Mouse (Mus musculus) frontal cortex, postnatal 36 days (tissue): ENCODE measurements around the gene Pcid2.
A peak's percentile ranks its signal among the peaks of the same experiment; 100 is the strongest.
"Not testable (repeated sequence)": the region's sequence is repeated elsewhere in the genome, so short reads cannot be mapped to it uniquely, and the experiment has no call there.

Source experiments
- DNase-seq, 2 experiments: peaks; one replicate each; pipeline ENCODE4 v3.0.0; 2022; ENCODE audit warnings: low spot score in 2 of 2

Gene Pcid2

DNA sequence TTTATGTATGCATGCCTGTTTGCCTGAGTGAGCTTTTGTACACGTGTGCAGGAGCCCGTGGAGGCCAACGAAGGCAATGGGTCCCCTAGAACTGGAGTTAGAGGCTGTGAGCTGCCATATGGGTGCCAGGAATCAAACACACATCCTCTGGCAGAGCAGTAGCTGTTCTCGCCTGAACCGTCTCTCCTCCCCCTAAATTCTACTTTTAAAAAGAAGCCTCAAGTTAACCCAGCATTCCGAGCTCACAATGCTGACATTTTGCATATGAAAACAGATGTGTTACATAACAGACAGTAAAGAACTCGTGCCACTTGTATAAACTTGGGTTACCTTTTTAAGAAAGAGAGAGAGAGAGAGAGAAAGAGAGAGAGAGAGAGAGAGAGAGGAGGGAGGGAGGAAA is 27.7 kb downstream of the Pcid2 start:
- DNase-seq = peak in 1 of 2 experiments; percentile 4

DNA sequence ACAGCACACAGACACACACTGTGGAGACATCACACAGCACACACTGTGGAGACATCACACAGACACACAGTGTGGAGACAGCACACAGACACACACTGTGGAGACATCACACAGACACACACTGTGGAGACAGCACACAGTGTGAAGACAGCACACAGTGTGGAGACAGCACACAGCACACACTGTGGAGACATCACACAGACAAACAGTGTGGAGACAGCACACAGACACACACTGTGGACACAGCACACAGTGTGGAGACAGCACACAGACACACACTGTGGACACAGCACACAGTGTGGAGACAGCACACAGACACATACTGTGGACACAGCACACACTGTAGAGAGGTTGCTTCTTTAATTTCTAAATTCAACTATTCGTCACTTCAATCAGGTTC is 29.7 kb downstream of the Pcid2 start:
- not testable (repeated sequence) for DNase-seq

DNA sequence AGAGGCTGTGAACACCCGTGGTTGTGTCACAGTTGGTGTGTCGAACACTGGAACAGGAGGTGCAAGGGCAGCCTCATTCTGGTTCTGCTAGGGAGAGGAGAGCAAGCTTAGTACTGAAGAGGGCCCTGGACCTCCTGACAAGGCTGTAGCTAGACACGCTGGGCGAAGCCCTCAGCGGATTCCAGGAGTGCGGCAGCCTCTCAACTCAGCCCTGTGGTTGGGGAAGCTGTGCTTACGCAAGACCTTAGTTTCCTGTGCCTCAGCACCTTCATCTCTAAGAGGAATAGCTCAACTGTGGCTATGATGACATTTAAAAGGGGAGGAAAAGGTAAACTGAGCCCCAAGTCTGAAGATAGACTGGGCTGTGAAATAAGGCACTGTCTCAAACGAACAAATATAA is 30.2 kb downstream of the Pcid2 start:
- DNase-seq = no peak

DNA sequence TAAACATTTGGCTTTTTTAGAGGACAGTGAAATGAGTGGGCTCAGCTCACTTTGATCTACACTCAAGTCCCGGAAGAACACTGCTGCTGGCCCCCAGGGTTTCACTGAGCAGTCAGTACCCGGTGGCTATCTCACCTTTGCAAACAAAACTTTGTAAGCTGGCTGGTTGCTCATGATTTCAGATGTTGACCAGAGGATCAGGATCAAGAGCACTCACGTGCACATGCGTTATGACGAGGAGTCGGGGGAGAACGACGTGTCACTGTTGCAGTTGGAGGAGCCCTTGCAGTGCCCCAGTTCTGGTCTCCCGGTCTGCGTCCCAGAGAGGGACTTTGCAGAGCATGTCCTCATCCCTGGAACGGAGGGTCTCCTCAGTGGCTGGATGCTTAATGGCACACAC is 32.0 kb downstream of the Pcid2 start:
- DNase-seq = no peak

DNA sequence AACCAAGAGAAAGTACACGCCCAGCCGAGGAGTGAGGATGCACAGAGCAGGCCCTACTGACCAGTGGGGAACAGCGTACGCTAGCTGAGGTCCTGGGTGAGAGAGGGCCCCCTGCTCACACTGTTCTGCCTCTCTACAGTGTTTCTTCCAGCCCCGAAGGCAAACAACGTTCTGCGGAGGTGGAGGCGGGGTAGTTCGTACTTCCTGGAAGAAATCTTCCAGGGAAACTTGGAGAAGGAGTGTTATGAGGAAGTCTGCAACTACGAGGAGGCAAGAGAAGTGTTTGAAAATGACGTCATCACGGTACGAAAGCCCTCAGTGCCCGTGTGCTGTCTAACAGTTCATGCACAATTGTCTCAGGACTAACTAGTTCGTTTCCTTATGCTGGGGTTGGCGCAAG is 42.1 kb downstream of the Pcid2 start:
- DNase-seq = no peak

DNA sequence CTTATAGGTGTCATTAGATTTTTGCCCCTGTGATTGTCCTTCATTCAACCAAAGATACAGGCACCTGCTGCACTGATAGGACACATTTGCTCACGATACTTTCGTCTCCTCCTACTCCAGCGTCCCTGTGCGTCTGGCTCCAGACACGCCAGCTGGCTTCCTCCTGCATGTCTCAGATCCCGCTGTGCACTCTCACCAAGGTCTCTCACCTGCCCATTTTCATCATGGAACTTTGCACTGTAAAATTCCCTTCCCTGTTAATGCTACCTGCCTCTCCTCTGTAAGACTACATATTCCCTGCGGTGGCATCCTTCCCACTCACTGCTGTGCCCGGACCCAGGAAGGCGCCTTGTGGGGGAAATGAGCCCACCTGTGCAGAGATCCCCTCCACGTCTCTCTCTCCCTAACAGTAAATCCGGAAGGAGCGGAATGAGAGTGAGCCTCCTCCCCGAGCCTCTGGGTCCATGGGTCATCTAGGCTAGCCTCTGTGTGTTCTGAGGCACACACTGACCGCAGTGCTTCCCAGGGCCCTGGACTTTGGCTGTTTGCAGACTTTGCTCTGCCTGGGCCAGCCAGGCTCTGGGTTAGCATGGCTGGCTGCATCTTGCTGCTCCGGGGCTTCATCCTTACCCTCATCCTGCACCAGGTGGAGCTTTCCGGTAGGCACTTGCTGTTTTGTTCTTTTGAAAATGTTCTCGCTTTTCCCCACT is 44.7 kb downstream of the Pcid2 start, which contains the start of gene Proz:
Gene Proz (plus strand): TSS at position 474 of the 710 bp plus-strand sequence.
- DNase-seq = no peak

DNA sequence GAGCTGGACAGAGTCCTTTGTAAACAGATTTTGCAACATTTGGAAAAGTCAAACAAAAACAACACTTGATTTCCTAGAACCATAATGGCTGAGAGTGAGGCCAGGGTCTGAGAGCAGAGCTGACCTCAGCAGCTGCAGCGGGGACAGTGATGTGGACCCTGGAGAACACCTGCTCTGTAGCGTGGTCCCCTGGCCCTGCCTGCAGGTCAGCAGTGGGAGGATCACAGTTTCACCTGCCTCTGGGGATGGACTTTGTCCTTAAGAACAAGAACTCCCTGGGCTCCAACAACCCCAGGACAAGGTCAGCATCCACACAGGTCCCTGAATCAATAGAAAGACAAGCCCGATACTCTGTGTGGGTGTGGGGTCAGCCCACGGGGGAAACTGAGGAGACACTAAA is 47.9 kb downstream of the Pcid2 start:
- no peak for DNase-seq

DNA sequence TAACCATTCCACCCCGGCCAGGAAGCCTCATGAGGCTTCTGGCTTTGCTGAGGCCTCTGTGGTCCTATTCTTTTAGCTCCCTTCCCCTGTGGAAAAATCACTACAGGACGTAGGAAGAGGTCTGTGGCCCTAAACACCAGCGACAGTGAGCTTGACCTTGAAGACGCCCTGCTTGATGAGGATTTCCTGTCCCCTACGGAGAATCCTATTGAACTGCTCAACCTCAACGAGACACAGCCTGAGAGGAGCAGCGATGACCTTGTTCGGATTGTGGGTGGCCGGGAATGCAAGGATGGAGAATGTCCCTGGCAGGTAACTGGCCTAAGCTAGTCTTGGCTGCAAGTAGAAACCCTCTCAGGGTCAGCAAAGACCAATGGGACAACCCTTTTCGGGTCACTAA is 54.7 kb downstream of the Pcid2 start:
- DNase-seq = no peak

DNA sequence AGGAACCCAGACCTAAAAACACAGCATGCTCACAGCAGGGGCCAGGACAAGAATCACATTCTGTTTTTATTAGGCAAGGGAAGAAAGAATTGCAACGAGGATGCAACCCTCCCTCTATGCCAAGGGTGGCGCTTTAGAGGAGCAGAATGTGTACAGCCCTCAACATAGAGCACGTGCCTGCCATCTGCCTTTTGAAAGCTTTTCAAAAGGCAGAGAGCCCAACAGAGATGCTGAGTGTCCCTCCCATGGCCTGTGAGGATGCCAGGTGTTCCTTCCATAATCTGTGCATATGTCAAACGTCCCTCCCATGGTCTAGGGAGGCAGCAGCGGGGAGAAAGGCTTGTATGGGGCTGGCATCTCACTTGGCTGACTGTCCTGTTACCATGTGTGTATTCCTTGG is 57.6 kb downstream of the Pcid2 start:
- DNase-seq = no peak

DNA sequence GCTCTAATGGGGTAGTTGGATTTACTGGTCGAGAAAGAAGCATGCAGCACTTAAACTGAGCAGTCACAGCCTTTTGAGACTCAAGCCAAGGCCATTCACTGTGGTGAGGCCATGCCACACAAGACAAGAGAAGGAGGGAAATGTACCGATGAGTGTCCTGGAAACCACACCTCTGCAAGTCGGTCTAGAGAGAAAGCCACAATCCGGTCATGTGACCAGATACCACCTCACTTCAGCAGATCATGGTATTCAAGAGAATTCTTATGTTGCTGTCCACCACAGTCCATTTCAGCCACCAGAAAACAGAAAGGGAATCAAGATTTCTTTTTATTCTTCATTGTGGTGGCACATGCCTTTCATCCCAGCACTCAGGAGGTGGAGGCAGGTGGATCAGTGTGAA is 63.8 kb downstream of the Pcid2 start:
- no peak for DNase-seq

DNA sequence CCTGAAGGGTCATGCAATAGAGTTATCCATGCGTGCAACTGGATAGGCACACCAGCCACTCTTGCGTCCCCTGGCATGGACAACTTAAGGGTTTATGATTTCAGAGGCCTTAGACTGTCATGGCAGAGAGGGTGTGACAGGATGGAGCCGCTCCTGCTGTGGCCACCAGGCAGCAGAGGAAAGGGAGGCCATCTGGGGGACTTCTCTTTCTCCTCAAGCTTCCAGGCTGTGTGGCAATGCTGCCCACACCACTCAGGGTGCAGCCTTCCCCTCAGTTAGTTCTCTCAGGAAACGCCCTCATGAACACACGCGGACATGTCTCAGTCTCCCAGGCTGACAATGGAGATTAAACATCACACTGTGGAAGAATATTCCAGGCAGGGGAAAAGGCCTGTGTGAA is 66.2 kb downstream of the Pcid2 start:
- DNase-seq = no peak

DNA sequence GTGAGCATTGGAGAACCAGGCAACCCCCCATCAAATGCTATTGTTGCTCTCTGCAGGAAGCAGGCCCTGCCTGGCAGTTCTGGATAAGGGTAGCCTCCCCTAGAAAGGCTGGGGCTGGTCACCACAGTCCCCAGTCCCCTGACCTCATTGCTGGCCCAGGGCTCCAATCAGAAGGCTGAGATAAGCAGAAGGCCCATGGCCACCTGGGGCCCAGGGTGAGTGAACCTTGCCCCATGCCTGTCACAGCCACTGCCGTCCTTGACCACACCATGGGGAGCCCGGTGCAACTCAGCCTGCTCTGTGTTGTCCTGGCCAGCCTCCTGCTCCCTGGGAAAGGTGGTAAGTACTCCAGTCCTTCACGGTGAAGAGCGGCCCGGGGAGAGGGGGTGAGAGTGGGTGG is 67.7 kb downstream of the Pcid2 start:
- no peak for DNase-seq

DNA sequence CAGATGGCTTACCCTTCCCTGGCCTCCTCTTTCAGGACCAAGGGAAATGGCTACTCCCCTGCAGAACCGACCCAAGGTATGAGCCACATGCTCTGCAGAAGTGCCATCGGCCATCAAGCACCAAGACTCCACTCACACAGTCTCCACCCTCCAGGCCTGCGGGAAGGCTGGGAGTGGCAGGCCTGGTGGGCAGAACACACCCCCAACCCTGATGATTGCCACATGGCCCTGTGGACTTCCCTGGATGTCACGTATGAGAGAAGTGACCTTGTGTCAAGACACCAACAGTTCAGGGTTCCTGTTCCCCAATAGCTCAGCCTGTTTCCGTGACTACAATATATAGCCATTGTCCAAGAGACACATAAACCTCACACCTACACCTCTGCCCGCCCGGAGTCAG is 68.2 kb downstream of the Pcid2 start, which contains the start of gene F10:
Gene F10 (plus strand): TSS at position 294 of the 400 bp plus-strand sequence.
- no peak for DNase-seq

DNA sequence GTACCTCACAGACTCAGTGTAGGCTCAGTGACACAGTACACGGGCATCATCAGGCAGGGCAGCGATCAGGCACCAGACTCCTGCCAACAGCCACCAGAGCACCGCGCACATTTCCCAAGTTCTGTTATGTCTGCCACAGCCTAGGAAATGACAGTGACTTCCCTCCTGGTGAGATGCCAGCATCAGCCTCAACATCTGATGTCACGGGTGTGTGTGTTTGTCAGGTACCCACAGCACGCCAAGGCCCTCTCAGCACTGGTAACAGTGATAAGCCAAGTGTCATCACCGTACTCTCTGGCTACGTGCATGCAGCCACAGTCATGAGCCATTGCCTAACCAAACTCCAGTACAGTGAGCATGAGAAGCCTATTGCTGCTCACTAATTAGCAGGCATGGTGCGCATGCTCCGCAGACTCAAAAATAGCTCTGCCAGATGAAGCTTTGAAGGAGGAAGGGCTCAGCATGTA is 68.9 kb downstream of the Pcid2 start:
- peak; percentile 24 to 50 for DNase-seq

DNA sequence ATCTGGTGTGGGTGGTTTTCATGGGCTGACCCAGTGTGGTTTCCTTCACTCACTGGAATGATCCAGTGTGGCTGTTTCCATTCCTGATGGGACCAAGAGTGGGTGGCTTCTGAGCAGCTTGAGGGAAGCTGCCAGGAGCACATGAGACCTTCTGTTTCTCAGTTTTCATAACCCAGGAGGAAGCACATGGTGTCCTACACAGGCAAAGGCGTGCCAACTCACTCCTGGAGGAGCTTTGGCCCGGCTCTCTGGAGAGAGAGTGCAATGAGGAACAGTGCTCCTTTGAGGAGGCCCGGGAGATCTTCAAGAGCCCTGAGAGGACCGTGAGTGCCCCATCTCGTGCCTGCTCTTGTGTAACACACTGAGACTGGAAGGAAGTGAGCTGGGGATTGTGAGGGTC is 76.8 kb downstream of the Pcid2 start:
- peak; percentile 71 to 81 for DNase-seq

DNA sequence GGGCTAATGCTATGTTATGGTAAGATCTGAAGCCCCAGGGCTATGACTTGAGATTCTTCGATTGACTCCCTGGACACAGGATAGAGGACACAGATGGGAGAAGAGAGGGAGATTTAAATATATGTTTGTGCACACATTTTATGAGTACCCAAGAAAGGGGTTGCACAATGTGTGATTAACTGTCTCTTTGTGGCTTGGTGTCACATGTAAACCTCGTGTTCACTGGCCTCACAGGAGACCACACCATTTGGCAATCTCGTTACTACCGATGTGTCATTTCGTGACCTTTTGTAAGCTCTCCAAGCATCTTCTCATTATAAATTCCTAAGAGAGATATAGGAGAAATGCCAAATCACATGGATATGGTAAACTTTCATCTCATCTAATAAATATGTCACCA is 77.6 kb downstream of the Pcid2 start:
- no peak for DNase-seq
